Mouse (Mus musculus): ENCODE results near the gene Rnls.

DNA sequence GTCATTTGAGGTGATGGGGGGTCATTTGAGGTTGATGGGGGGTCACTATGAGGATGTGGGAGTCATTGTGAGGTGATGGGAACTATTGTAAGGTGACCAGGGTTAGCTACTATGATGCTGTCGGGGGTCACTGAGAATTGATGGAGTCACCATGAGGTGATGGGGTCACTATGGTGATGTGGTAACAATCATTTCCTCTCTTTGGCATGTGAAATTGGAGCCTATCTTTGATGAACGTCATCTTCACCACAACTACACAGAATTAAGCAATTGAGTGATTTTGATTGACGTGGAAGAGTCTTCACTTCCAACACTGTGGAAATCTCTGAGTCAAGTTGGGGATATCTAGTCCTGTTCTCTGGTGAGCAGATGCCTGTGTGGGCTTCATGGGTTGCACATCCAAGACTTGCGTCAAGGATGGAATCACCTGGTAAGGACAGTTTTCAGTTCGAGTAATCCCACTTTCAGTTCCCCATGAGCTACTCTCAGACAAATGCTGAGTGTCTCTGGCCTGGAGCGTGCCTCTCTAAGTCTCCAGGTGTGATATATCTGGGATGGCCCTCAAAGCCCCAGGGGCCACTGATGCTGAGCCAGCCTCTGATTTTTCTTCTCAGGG, 269.4 kb downstream of the Rnls start:
- TF ChIP-seq CTCF (IDR thresholded peaks at IDR 0.05; ENCODE audit: insufficient read depth, low read length) (no peak), POLR2A (IDR thresholded peaks at IDR 0.05; ENCODE audit: borderline replicate concordance, extremely low read depth, low read depth, low read length) (no peak)

Measured in lung, adult 2 months (tissue).